Mouse (Mus musculus) forebrain, embryonic 14.5 days (tissue): Measurements from ENCODE around the gene Cideb. TPM values are rescaled to one million over a fixed set of nuclear protein-coding genes. Genes with fewer than 3 reads are reported as not detected.
A peak's percentile ranks its signal among the peaks of the same experiment; 100 is the strongest.

Source experiments
- ATAC-seq: fragments of 200-750 bp; cut with Nextera tagmentation; 2 replicates; pipeline ENCODE4 v1.8.0; 2017; ENCODE audit warnings: mild to moderate bottlenecking, moderate library complexity
- DNase-seq: peaks from one replicate; pipeline ENCODE4 v3.0.0-alpha.2; 2015; ENCODE audit warnings: low spot score
- H3K27ac ChIP-seq: fragments of 300-500 bp; sonication (generic); 2 replicates; pipeline ENCODE4 v1.5.1; 2014; ENCODE audit warnings: low read depth, mild to moderate bottlenecking, control low read depth, low read length, moderate library complexity
- H3K27me3 ChIP-seq: fragments of 300-500 bp; sonication (generic); replicated peaks from 2 replicates; pipeline ENCODE4 v1.6.1; 2014; ENCODE audit warnings: low read length, control low read depth, mixed read lengths; ENCODE audit not compliant: control insufficient read depth, insufficient read depth
- H3K36me3 ChIP-seq: fragments of 300-500 bp; sonication (generic); 2 replicates; pipeline ENCODE4 v1.6.1; 2014; ENCODE audit warnings: low read length, control low read depth; ENCODE audit not compliant: control insufficient read depth, insufficient read depth
- H3K4me1 ChIP-seq: fragments of 300-500 bp; sonication (generic); 2 replicates; pipeline ENCODE4 v1.6.1; 2014; ENCODE audit warnings: antibody characterized with exemption, low read length, control low read depth; ENCODE audit not compliant: control insufficient read depth, insufficient read depth
- H3K4me2 ChIP-seq: fragments of 300-500 bp; sonication (generic); 2 replicates; pipeline ENCODE4 v1.6.1; 2014; ENCODE audit warnings: mild to moderate bottlenecking, control low read depth, low read length
- H3K4me3 ChIP-seq: fragments of 300-500 bp; sonication (generic); 2 replicates; pipeline ENCODE4 v1.5.1; 2014; ENCODE audit warnings: low read depth, low read length, control low read depth
- H3K9ac ChIP-seq: fragments of 300-500 bp; sonication (generic); 2 replicates; pipeline ENCODE4 v1.6.1; 2014; ENCODE audit warnings: mild to moderate bottlenecking, low read length, control low read depth, moderate library complexity
- H3K9me3 ChIP-seq: fragments of 300-500 bp; sonication (generic); replicated peaks from 2 replicates; pipeline ENCODE4 v1.6.1; 2016; ENCODE audit warnings: low read length, control low read depth, mixed read lengths; ENCODE audit not compliant: control insufficient read depth
- WGBS: fragments of 180-500 bp; shearing (Covaris S2); extraction: QIAGEN DNeasy Blood & Tissue Kit; methylation state at CpG from one replicate; pipeline ENCODE4 v1.1.7; 2014; 5-methylcytosine and 5-hydroxymethylcytosine counted together
- polyA plus RNA-seq: library from polyadenylated mRNA; unstranded; fragments of >200 nt; fragmentation: Nextera tagmentation; extraction: Ambion mirVana; gene quantifications from 2 replicates; pipeline ENCODE4 v1.2.1, GENCODE M21; 2014

The Cideb gene
- polyA plus RNA-seq, 1 experiment from 2014 or later, result 0.14 TPM

DNA sequence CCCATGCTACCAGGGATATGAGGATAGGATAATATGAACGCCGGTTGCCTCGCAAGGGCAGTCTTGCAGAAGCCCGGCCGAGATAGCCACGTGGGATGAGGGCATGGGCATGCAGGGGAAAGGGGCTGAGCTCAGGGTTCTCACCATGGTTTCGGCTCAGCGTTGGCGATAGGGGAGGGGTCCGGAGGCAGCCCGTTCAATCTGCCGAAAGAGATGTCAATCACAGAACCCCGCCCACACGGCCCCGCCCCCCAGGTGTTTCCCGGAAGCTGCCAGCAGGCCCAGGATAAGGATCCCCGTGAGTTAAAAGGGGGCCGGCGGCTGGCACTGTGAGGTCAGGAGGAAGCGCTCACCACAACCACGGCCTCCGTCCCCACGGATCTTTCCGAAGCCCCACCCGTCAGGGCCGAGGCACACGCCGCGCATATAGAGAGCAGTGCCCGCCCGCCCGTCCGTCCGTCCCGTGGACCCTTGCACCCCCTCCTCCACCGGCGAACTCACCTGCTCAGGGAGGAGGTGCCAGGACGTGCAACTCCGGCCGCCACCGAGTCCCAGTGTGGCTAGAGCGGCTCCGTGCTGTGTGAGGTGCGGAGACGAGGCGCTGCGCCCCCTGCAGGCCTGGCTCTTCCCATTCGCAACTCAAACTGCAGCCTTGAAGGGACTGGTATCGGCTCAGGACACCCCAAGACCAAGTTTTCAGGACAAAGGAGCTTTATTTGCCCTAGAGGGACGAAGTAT is 36.4 kb downstream of the Cideb start, which contains the start of gene Rabggta:
TSS of gene Rabggta (minus strand) at position 564 of the 738 bp plus-strand sequence.
- H3K4me3 ChIP-seq, result peak within 1 kb of the TSS; percentile 77
- peak within 1 kb of the TSS; percentile 87 for H3K9ac ChIP-seq
- WGBS, result under 1% methylated on average over 50 of the region's 50 CpGs
- no peaks in the 10 kb centered on the region for H3K27me3 ChIP-seq
- peak within 1 kb of the TSS; percentile 84 for H3K27ac ChIP-seq
- H3K9me3 ChIP-seq, result no peaks in the 10 kb centered on the region
- H3K36me3 ChIP-seq, result peaks cover 22% of the 10 kb centered on the region
- peak within 1 kb of the TSS; percentile 75 for H3K4me2 ChIP-seq
- H3K4me1 ChIP-seq, result no peaks in the 10 kb centered on the region
- DNase-seq (peak; percentile 96), ATAC-seq (peak; percentile 97)

DNA sequence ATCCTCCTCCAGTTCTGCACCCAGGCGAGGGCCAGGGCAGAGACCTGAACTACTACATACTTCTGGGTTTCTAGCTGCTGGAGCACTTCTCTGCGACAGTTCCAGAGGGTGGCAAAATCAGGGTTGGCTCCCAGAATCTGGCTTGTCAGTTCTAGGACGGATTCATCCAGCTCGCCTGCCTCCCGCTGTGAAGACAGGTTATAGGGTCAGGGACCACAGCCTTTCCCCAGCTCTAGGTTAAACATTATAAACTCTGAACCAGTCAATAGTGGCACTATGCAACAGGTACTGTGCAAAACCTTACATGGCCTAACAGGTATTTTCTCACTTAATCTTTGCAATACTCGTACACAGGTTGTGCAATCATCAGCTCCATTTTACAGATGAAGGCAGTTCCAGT is 37.2 kb downstream of the Cideb start:
- Histone ChIP-seq H3K9me3 (no peaks in the 10 kb centered on the region), H3K27me3 (no peaks in the 10 kb centered on the region), H3K27ac (no peak overlapping the region), H3K9ac (no peak overlapping the region), H3K4me3 (peak overlapping the region; percentile 77), H3K36me3 (peaks cover 27% of the 10 kb centered on the region), H3K4me2 (peak overlapping the region; percentile 75), H3K4me1 (no peaks in the 10 kb centered on the region)
- ATAC-seq (no peak), DNase-seq (no peak)
- 76% methylated on average over 6 of the region's 6 CpGs for WGBS

DNA sequence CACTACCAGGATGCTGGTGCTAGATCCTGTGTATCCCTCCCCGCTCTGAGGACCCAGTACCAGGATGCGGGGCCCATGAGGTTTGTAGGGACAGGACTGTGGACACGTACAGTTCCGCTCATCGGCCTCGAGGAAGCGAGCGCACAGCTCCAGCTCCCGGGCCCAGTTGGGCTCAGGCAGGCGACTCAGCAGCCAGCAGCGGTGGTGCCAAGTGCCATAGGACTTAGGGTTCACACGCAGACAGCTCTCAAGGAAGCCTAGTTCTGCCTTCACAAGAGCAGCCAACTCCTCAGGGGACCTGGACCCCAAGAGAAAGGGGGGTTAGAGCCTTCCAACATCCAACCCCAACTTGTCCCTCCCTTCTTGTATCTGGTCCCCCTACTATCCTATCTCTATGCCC is 37.6 kb downstream of the Cideb start:
- ATAC-seq (no peak), DNase-seq (no peak)
- peaks cover 27% of the 10 kb centered on the region for H3K36me3 ChIP-seq
- H3K9me3 ChIP-seq, result no peaks in the 10 kb centered on the region
- peak overlapping the region; percentile 77; the same call in 1 of the 2 replicates for H3K4me3 ChIP-seq
- no peak overlapping the region for H3K27ac ChIP-seq
- H3K4me2 ChIP-seq, result no peak overlapping the region
- no peak overlapping the region for H3K9ac ChIP-seq
- 93% methylated on average over 12 of the region's 12 CpGs for WGBS
- no peaks in the 10 kb centered on the region for H3K27me3 ChIP-seq
- no peaks in the 10 kb centered on the region for H3K4me1 ChIP-seq

DNA sequence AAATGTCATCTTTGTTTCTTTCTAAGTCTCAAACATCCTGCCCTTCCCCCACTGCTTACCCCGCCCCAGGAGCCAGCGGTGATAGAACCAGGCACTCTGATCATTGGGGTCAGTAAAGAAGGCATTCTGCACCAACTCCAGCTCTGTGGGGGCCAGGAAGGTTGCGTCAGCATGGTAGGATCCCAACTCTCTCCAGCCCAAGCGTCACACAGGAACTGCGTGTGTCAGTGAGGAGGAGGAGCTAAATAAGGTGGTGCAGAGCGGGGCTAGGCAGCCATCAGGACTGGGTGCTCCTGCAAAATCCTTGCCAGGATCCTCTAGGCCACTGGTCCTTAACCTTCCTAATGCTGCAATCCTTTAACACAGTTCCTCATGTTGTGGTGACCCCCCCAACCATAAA is 38.5 kb downstream of the Cideb start:
- no peak overlapping the region for H3K9ac ChIP-seq
- DNase-seq, result no peak
- no peak overlapping the region for H3K4me2 ChIP-seq
- no peak for ATAC-seq
- H3K27me3 ChIP-seq, result no peaks in the 10 kb centered on the region
- H3K4me3 ChIP-seq, result no peak overlapping the region
- 88% methylated on average over 6 of the region's 6 CpGs for WGBS
- peaks cover 27% of the 10 kb centered on the region for H3K36me3 ChIP-seq
- H3K9me3 ChIP-seq, result no peaks in the 10 kb centered on the region
- H3K27ac ChIP-seq, result no peak overlapping the region
- no peaks in the 10 kb centered on the region for H3K4me1 ChIP-seq

DNA sequence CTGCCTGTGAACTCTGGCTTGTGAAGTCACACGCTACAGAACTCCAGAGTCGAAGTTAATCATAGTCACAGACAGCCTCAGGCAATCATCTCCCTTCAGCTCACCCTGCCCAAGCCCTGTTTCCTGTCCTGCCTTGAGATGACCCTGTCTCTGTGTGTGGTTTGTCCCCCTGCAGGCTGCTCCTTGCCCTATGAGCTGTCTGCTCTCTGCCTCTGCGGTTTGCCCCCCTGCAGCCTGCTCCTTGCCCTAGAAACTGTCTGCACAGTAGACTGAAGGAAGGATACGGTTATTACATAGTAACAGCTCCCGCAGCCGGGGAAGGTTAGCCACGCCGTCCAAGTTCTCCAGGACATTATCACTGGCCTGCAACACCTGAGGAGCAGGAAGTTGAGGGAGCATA is 41.4 kb downstream of the Cideb start:
- Histone ChIP-seq H3K4me1 (no peaks in the 10 kb centered on the region), H3K9me3 (no peaks in the 10 kb centered on the region), H3K27me3 (0 out of 2 replicates have a peak, but pooled peaks cover 3% of the 10 kb centered on the region), H3K9ac (no peak overlapping the region), H3K4me2 (no peak overlapping the region), H3K4me3 (no peak overlapping the region), H3K36me3 (peaks cover 27% of the 10 kb centered on the region), H3K27ac (no peak overlapping the region)
- 88% methylated on average over 8 of the region's 8 CpGs for WGBS
- DNase-seq (no peak), ATAC-seq (no peak)

DNA sequence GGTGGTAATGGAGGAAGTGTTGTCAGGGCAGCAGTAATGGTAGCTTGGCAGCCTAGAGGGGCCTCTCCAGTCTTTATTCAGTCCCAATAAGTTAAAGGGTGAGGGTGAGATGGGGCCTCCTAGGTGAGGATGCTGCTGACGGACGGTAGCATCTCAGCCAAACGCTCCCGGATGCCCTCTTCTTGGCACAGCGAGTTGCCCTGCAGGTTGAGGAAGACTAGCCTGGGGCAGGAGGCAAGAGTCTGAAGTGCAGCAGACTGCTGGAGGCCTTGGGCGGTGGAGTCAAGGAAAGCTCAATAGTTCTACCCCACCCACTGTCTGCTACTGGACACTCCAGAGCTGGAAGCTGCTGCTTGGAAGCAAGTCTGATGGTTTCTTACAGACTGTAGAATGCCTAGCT is 42.0 kb downstream of the Cideb start:
- Histone ChIP-seq H3K4me1 (no peaks in the 10 kb centered on the region), H3K27me3 (0 out of 2 replicates have a peak, but pooled peaks cover 3% of the 10 kb centered on the region), H3K4me3 (no peak overlapping the region), H3K9me3 (no peaks in the 10 kb centered on the region), H3K27ac (no peak overlapping the region), H3K36me3 (peaks cover 27% of the 10 kb centered on the region), H3K4me2 (no peak overlapping the region), H3K9ac (no peak overlapping the region)
- ATAC-seq (no peak), DNase-seq (no peak)
- 91% methylated on average over 6 of the region's 6 CpGs for WGBS

DNA sequence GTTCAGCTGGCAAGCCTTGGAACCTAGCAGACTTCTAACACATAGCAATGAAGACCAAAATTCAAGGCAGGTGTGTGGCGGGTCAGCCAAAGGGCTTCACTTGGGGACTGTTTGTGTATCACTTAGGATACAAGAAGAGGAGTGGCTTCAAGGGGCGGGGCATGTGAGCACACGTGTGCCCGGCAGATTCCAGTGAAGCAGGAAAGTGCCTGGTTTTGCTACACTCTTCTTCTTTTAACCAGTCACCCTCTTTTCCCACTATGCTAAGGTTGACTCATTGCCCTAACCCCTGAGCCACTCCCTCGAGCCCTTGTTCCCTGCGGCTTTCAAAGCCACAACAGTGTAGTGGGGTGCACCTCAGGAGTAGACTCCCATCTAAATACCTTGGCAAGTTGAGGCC is 43.4 kb downstream of the Cideb start:
- no peaks in the 10 kb centered on the region for H3K9me3 ChIP-seq
- peaks cover 27% of the 10 kb centered on the region for H3K36me3 ChIP-seq
- DNase-seq, result no peak
- no peak overlapping the region for H3K27ac ChIP-seq
- no peak overlapping the region for H3K4me2 ChIP-seq
- H3K9ac ChIP-seq, result no peak overlapping the region
- no peak for ATAC-seq
- WGBS, result 39% methylated on average over 6 of the region's 6 CpGs
- no peak overlapping the region for H3K4me3 ChIP-seq
- H3K27me3 ChIP-seq, result 0 out of 2 replicates have a peak, but pooled peaks cover 3% of the 10 kb centered on the region
- H3K4me1 ChIP-seq, result no peaks in the 10 kb centered on the region

DNA sequence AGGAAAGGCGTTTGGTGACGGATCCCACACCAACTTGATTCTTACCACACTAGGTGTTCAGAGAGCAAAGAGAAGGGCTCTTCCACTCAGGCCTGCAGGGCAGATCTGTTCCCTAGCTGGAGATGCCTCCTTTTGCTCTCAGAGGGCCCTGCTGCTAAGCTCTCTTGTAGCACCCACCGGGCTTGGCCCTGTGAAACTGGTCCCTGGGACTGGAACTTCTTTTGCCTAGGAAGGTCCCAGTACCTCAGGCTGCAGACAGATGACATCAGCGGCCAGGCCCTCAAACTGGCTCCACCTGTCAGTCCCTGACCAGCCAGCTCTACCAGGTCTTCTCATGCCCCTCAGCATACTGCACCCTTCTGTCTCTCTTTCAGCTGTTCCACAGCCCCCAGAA is 44.5 kb downstream of the Cideb start, which contains the start of gene Tgm1:
TSS of gene Tgm1 (minus strand) at position 198 of the 394 bp plus-strand sequence.
- no peak for ATAC-seq
- Histone ChIP-seq H3K9ac (no peak within 1 kb of the TSS), H3K4me2 (no peak within 1 kb of the TSS), H3K9me3 (no peaks in the 10 kb centered on the region), H3K4me3 (no peak within 1 kb of the TSS), H3K4me1 (no peaks in the 10 kb centered on the region), H3K27ac (no peak within 1 kb of the TSS), H3K36me3 (peaks cover 20% of the 10 kb centered on the region), H3K27me3 (0 out of 2 replicates have a peak, but pooled peaks cover 3% of the 10 kb centered on the region)
- no peak for DNase-seq
- 20% methylated on average over 4 of the region's 4 CpGs for WGBS

DNA sequence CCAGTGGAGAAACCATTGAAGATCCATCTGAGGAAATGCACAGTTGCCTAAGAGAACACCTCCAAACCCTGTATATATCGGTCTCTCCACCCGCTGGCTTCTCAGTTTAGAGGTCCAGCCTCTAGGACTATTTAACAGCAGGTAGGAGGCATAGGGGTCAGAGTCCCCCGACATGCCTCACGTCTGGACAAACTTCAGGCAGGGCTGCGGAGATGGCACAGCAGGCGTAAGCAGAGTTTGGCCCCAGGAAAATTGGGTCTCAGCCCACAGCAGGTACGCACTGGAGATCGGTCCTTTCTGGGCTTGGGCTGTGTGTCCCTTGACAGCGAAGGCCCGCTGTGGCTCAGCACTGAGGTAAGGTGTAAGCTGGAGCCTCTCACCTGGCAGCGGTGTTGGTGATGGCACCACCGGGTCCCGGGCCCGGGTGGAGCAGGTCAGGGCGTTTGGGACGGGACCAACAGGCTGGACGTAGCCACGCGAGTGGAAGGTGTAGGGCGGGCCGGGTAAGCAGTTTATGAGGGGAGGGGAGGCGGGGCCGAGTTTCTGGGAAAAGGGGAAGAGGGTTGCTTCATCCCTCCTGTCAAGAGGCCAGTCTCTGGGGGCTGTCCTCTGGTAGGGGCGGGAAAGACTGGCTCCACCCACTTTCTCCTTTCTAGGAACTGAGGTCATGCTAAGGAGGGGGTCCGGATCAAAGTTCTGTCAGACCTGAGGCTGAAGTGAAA is 45.1 kb downstream of the Cideb start:
- no peaks in the 10 kb centered on the region for H3K9me3 ChIP-seq
- 0 out of 2 replicates have a peak, but pooled peaks cover 3% of the 10 kb centered on the region for H3K27me3 ChIP-seq
- peaks cover 14% of the 10 kb centered on the region for H3K36me3 ChIP-seq
- DNase-seq, result no peak
- H3K27ac ChIP-seq, result no peak overlapping the region
- no peaks in the 10 kb centered on the region for H3K4me1 ChIP-seq
- no peak for ATAC-seq
- H3K9ac ChIP-seq, result no peak overlapping the region
- no peak overlapping the region for H3K4me2 ChIP-seq
- no peak overlapping the region for H3K4me3 ChIP-seq
- WGBS, result 18% methylated on average over 25 of the region's 25 CpGs
